In the genomic region with DNA sequence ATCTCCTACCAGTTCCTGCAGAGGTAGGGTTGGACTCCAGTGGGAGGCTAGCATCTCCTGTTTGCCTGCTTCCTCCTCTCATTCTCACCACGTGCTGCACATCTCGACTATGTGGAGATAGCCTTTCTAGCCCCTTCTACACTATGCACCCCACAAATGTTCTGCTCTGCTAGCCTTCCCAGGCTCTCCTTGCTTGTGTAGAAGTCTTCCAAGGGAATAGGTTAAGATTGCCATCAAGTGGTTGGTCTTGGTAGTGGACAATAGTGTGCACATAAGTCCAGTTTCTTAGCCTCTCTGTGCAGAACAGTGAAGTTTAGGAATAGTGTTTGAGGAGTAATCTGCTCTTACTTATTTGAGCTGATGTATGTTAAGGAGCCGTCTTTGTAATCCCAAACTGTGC, we compare ENCODE assay signal across 8 mouse cellular contexts.
DNase-seq lines count a peak whose midpoint lies in the region; ATAC-seq and TF ChIP-seq lines count a peak whose summit lies in the region.

No protein-coding gene starts in this region.

- intact Hi-C loops in gastrocnemius, postnatal 14 days (cut with DNase I; ENCODE audit: low total_unique reads) = no loop called here

- peak; percentile 65 for ATAC-seq in lung, postnatal 0 days

- no peak overlapping the region for H3K4me2 ChIP-seq in lung, postnatal 0 days (replicated peaks; ENCODE audit: low read depth, low read length)

- H3K4me1 ChIP-seq in lung, postnatal 0 days (ENCODE audit: insufficient read depth, low read depth, low read length) = no peaks in the 10 kb centered on the region

- 46% methylated on average over 3 of the region's 3 CpGs for WGBS in lung, postnatal 0 days

- no peaks in the 10 kb centered on the region for H3K36me3 ChIP-seq in lung, postnatal 0 days (ENCODE audit: insufficient read depth, low read length)

- DNase-seq in gastrocnemius, adult 18-20 months (ENCODE audit: low spot score) = peak; percentile 74
- no peak for DNase-seq in gastrocnemius, postnatal 14 days
- peak; percentile 25 for DNase-seq in thymus, postnatal 0 days (ENCODE audit: low spot score)
- no peak for DNase-seq in thymus, adult 18-20 months
- DNase-seq in cerebellum, postnatal 25 days = peak; percentile 45 to 57
- peak; percentile 63 for DNase-seq in induced T-regulatory cell, adult 2 months (ENCODE audit: low read depth)
- peak; percentile 77 for DNase-seq in lung, postnatal 0 days (ENCODE audit: low spot score)
- no peak for DNase-seq in urinary bladder, adult 2 months (ENCODE audit: low spot score)

- H3K9me3 ChIP-seq in lung, postnatal 0 days (ENCODE audit: low read length) = no peaks in the 10 kb centered on the region

- peak; percentile 93 for TF ChIP-seq CTCF in lung, postnatal 0 days (IDR thresholded peaks at IDR 0.05)

- H3K27me3 ChIP-seq in lung, postnatal 0 days (replicated peaks; ENCODE audit: insufficient read depth, low read length) = no peaks in the 10 kb centered on the region

- H3K9ac ChIP-seq in lung, postnatal 0 days (replicated peaks; ENCODE audit: low read depth) = no peak overlapping the region

- TF ChIP-seq EP300 in lung, postnatal 0 days (IDR thresholded peaks at IDR 0.05) = no peak

- no peak overlapping the region for H3K27ac ChIP-seq in lung, postnatal 0 days (ENCODE audit: low read length)

- no peak overlapping the region for H3K4me3 ChIP-seq in lung, postnatal 0 days (ENCODE audit: low read depth, low read length)

Comparison
In these comparisons a context has a peak if more than half of its experiments do, and no peak if none do; other contexts are left out.
1. DNase-seq: peak in gastrocnemius, adult 18-20 months (single experiment), thymus, postnatal 0 days (single experiment), cerebellum, postnatal 25 days (2 of 2), induced T-regulatory cell, adult 2 months (single experiment) and lung, postnatal 0 days (single experiment); none in gastrocnemius, postnatal 14 days (single experiment), thymus, adult 18-20 months (0 of 2) and urinary bladder, adult 2 months (single experiment).